Mouse (Mus musculus) cerebellum, adult 11-12 months (tissue): ENCODE measurements at regions not wholly inside any gene's neighbourhood (a gene's known extent, or its start where the extent isn't known, plus 50 kb on each side); places are given as distances from the start of the nearest gene placed in this dataset.

Experiments
- DNase-seq: peaks from one replicate; pipeline ENCODE4 v3.0.0; 2022

- no peak for DNase-seq
Observed at GRCm38 (mm10) chr3:38116071-38116787, 368.4 kb downstream of the Ankrd50 start.

- DNase-seq: no peak
Observed at GRCm38 (mm10) chr3:38112568-38112967, 372.1 kb downstream of the Ankrd50 start.

- no peak for DNase-seq
Observed at GRCm38 (mm10) chr3:38105022-38105857, 379.4 kb downstream of the Ankrd50 start.

GRCm38 (mm10) chr3:38104418-38104817 is 380.1 kb upstream of the Gm5148 start:
- DNase-seq: no peak

- no peak for DNase-seq
Observed at GRCm38 (mm10) chr3:38102985-38103384, 378.7 kb upstream of the Gm5148 start.

GRCm38 (mm10) chr3:38102181-38102580 is 377.9 kb upstream of the Gm5148 start:
- DNase-seq: no peak

- DNase-seq: no peak
Observed at GRCm38 (mm10) chr3:38094370-38094979, 370.2 kb upstream of the Gm5148 start.

- no peak for DNase-seq
Observed at GRCm38 (mm10) chr3:38084548-38084947, 360.3 kb upstream of the Gm5148 start.

GRCm38 (mm10) chr3:38082386-38082785 is 358.1 kb upstream of the Gm5148 start:
- DNase-seq: no peak

- DNase-seq: no peak
Observed at GRCm38 (mm10) chr3:38076835-38077234, 352.5 kb upstream of the Gm5148 start.

GRCm38 (mm10) chr3:38073946-38074345 is 349.7 kb upstream of the Gm5148 start:
- no peak for DNase-seq

- no peak for DNase-seq
Observed at GRCm38 (mm10) chr3:38055627-38056026, 331.3 kb upstream of the Gm5148 start.

- DNase-seq: no peak
Observed at GRCm38 (mm10) chr3:38052941-38053340, 328.7 kb upstream of the Gm5148 start.

- DNase-seq: no peak
Observed at GRCm38 (mm10) chr3:38051748-38052147, 327.5 kb upstream of the Gm5148 start.

- DNase-seq: no peak
Observed at GRCm38 (mm10) chr3:38050856-38051255, 326.6 kb upstream of the Gm5148 start.

GRCm38 (mm10) chr3:38050366-38050765 is 326.1 kb upstream of the Gm5148 start:
- no peak for DNase-seq

- DNase-seq: no peak
Observed at GRCm38 (mm10) chr3:38049290-38049689, 325.0 kb upstream of the Gm5148 start.

GRCm38 (mm10) chr3:38047445-38047844 is 323.2 kb upstream of the Gm5148 start:
- DNase-seq: no peak

- DNase-seq: no peak
Observed at GRCm38 (mm10) chr3:38046611-38047010, 322.3 kb upstream of the Gm5148 start.

- no peak for DNase-seq
Observed at GRCm38 (mm10) chr3:38045989-38046388, 321.7 kb upstream of the Gm5148 start.

- no peak for DNase-seq
Observed at GRCm38 (mm10) chr3:38045523-38045922, 321.2 kb upstream of the Gm5148 start.

- no peak for DNase-seq
Observed at GRCm38 (mm10) chr3:38044338-38044737, 320.0 kb upstream of the Gm5148 start.

- DNase-seq: no peak
Observed at GRCm38 (mm10) chr3:38042614-38043013, 318.3 kb upstream of the Gm5148 start.

GRCm38 (mm10) chr3:38036131-38036530 is 311.8 kb upstream of the Gm5148 start:
- DNase-seq: no peak
